Mouse (Mus musculus) heart, adult 2 months (tissue): Measurements from ENCODE around the gene Pigm.

Source experiments
- CTCF ChIP-seq: fragments of 200-600 bp; IDR thresholded peaks from 2 replicates; pipeline ENCODE4 v1.8.1; 2022; ENCODE audit warnings: antibody characterized with exemption, mild to moderate bottlenecking, moderate library complexity
- POLR2A ChIP-seq: fragments of 200-500 bp; IDR thresholded peaks from 2 replicates; pipeline ENCODE4 v1.6.1; 2011; ENCODE audit warnings: mild to moderate bottlenecking, low read depth, low read length, control low read depth; ENCODE audit not compliant: insufficient read depth

- TF ChIP-seq CTCF (no peak), POLR2A (no peak)
Measured at GRCm38 (mm10) chr1:172332925-172333324, 43.4 kb upstream of the Pigm start.
